Mouse (Mus musculus): ENCODE results near the gene Pik3ip1. TPM values are rescaled to one million over a fixed set of nuclear protein-coding genes. Genes with fewer than 3 reads are reported as not detected.

Gene Pik3ip1
- polyA plus RNA-seq, 1 experiment from 2014 or later: 26.3 TPM

DNA sequence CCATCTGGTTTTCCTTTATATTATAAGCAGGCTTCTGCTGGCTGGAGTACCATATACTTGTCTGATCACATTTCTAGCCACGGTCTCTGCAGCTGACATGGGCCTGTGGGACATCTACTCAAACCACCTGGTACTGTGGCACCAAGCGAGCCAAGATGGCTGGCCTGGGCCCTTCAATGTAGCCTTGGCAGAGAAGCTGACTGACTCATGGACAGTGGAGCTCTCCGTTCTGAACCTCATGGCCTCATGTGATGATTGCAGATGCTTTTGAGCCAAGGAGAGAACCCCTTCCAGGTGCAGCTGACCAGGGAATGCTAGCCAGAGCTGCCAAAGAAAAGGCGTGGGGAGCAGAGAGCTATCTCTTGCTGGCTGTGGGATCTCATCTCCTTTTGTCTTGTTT is 24.4 kb upstream of the Pik3ip1 start:
- ATAC-seq (ENCODE audit: low FRiP score, low read depth): no peak
- WGBS: 96% methylated on average over 4 of the region's 4 CpGs
- H3K4me3 ChIP-seq: no peak overlapping the region
- H3K36me3 ChIP-seq: peaks cover 82% of the 10 kb centered on the region
- H3K9me3 ChIP-seq: no peaks in the 10 kb centered on the region
- H3K27me3 ChIP-seq: no peaks in the 10 kb centered on the region
- no peaks in the 10 kb centered on the region for H3K4me1 ChIP-seq (replicated peaks)
- no peak overlapping the region for H3K4me2 ChIP-seq
- no peak overlapping the region for H3K9ac ChIP-seq
- H3K27ac ChIP-seq (replicated peaks): no peak overlapping the region

DNA sequence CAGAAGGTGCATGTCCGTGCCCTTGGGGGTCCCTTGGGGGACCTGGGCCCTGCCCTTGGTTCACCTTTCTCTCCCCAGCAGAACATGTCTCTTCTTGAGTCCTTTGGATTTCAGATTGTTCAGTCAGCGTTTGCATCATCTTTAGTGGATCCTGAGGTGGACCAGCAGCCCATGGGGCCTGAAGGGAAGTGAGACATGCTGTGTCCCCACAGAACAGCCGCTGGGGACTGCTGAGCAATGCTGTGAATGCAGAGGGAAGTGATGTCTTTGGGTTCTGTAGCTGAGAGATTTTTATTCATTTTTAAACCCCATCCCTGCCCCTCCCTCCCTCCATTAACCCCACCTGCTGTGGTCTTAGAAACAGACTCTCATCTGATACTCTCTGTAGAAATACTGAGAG is 22.3 kb upstream of the Pik3ip1 start:
- Histone ChIP-seq H3K9me3 (no peaks in the 10 kb centered on the region), H3K4me3 (no peak overlapping the region), H3K4me2 (no peak overlapping the region), H3K36me3 (peaks cover 68% of the 10 kb centered on the region), H3K27me3 (no peaks in the 10 kb centered on the region), H3K9ac (no peak overlapping the region), H3K27ac (replicated peaks) (no peak overlapping the region), H3K4me1 (replicated peaks) (no peaks in the 10 kb centered on the region)
- WGBS: 95% methylated on average over 3 of the region's 3 CpGs
- ATAC-seq (ENCODE audit: low FRiP score, low read depth): no peak

DNA sequence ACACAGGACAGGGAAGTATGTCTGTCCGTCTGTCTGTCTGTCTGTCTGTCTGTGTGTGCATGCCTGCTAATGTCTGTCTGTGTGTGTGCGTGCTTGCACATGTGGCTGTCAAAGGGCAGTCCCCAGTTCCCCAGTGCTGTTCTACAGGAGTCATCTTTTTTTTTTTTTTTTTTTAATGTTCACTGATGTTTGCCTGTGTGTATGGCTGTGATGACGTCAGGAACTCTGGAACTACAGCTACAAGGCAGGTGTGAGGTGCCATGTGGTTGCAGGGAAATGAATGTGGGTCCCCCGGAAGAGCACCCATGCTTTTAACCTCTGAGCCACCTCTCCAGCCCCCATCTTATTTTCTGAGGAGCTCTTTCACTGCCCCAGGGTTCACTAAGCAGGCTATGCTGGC is 20.3 kb upstream of the Pik3ip1 start:
- Histone ChIP-seq H3K4me1 (replicated peaks) (no peaks in the 10 kb centered on the region), H3K4me3 (no peak overlapping the region), H3K36me3 (peaks cover 56% of the 10 kb centered on the region), H3K9ac (no peak overlapping the region), H3K9me3 (no peaks in the 10 kb centered on the region), H3K27ac (replicated peaks) (no peak overlapping the region), H3K27me3 (no peaks in the 10 kb centered on the region), H3K4me2 (no peak overlapping the region)
- ATAC-seq (ENCODE audit: low FRiP score, low read depth): no peak
- WGBS: 92% methylated on average over 4 of the region's 4 CpGs

DNA sequence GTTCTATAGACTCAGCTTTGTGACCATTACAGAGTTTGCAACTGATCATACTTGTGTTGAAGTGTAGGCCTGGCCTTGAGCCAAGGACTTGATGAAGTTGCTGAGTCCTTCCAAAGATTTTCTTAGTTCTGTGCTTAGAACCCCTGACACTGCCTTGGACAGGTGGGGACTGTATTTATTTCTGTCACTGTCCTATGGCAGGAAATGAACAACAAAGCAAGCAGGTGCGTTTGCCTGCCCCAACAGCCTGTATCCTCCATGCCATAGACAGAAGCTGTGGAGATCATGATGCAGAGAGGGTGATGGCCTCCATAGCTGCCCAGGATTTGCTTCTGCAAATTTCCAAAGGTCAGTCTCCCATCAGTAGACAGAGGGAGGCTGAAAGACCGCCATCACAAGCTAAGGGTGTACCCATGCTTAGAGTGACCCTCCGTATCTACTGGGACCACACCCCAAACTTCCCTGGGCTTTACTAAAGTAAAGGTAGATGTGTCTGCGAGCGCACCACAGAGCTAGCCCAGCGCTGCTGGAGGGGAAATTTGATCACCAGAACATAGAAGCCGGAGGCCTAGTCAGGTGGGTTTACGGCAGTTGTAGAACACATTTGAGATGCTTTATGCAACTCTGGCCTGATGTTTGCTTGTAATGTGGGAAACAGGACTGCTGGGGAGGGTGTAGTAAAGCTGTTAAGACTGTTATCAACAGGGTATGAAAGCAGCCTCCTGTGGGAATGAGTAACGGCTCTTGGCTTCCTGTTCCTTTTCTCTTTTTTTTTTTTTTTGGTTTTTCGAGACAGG is 19.2 kb upstream of the Pik3ip1 start:
- Histone ChIP-seq H3K27me3 (no peaks in the 10 kb centered on the region), H3K9ac (no peak overlapping the region), H3K36me3 (peaks cover 46% of the 10 kb centered on the region), H3K4me1 (replicated peaks) (no peaks in the 10 kb centered on the region), H3K27ac (replicated peaks) (no peak overlapping the region), H3K9me3 (no peaks in the 10 kb centered on the region), H3K4me3 (no peak overlapping the region), H3K4me2 (no peak overlapping the region)
- WGBS: 94% methylated on average over 9 of the region's 10 CpGs
- ATAC-seq (ENCODE audit: low FRiP score, low read depth): no peak

DNA sequence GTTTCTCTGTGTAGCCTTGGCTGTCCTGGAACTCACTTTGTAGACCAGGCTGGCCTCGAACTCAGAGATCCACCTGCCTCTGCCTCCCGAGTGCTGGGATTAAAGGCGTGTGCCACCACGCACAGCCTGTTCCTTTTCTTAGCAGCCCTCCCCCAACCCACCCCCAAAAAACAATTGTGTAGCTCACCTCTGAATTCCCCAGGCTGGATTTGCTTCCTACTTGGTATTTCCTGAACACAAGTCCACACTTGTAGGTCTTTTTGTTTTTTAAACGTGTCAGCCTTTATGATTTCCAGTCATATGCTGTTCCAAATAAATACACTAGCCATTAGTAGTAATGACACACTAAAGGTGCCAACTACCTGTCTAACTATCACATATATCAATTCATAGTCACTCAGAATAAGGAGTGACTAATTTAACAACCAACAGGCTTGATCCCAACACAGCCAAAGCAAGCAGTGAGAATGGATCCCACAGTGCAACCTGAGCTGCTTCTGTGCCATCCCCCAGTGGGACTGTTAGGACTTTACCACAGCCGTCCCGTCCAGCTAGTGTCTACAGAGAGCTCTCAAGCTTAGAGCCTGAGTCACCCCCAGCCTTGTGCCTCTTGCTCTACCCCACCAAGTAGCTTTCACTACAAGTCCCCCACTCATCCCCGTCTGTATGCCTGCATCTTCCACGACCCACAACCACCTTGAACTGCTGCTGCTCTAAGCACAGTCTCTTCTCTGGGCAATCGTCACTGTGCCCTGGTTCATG is 18.4 kb upstream of the Pik3ip1 start:
- Histone ChIP-seq H3K27me3 (no peaks in the 10 kb centered on the region), H3K4me2 (no peak overlapping the region), H3K9me3 (no peaks in the 10 kb centered on the region), H3K36me3 (peaks cover 39% of the 10 kb centered on the region), H3K27ac (replicated peaks) (no peak overlapping the region), H3K4me3 (no peak overlapping the region), H3K4me1 (replicated peaks) (no peaks in the 10 kb centered on the region), H3K9ac (no peak overlapping the region)
- ATAC-seq (ENCODE audit: low FRiP score, low read depth): no peak; the same call in 1 of the 2 replicates
- WGBS: 86% methylated on average over 10 of the region's 10 CpGs

DNA sequence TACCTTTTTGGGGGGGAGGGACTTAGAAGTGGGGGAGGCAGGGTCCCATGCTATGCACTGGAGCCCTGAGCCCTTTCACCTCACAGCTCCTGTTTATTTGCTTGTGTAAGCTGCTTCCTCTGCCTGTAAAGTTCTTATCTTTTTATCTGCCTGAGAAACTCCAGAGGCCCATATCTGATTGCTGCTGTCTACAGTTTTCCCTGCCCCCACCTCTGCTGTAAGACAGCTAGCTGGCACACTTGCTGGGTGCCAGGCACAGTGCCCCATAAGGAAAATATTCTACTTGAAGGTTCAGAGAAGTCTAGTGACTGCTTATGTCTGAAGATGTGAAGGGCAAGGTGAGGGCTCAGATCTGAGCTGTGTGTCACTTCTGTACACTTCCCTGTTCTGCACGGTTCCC is 16.9 kb upstream of the Pik3ip1 start:
- H3K9ac ChIP-seq: no peak overlapping the region
- no peaks in the 10 kb centered on the region for H3K4me1 ChIP-seq (replicated peaks)
- 93% methylated on average over 1 of the region's 1 CpGs for WGBS
- ATAC-seq (ENCODE audit: low FRiP score, low read depth): no peak
- no peaks in the 10 kb centered on the region; the same call in 1 of the 2 replicates for H3K9me3 ChIP-seq
- H3K4me3 ChIP-seq: no peak overlapping the region
- no peaks in the 10 kb centered on the region for H3K27me3 ChIP-seq
- H3K4me2 ChIP-seq: no peak overlapping the region
- no peak overlapping the region for H3K27ac ChIP-seq (replicated peaks)
- peaks cover 24% of the 10 kb centered on the region for H3K36me3 ChIP-seq

DNA sequence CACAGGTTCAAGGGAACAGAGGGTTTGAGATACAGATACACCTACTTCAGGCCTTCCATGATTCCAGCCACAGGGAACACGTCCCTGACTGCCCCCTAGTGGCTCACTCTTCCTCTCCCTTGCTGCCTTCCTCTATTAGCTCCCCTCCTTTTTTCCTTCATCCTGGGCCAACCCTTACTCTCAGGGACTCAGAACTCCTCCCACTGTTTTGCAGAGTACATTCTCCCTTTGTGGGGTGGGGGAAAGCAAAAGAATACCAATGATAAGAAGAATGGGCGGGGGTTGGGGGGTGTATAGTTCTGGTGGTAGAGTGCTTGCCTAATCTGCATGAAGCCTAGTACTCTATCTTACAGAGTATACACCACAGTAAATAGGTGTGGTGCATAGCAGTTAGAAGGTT is 16.1 kb upstream of the Pik3ip1 start:
- peak; percentile 50; the same call in 1 of the 2 replicates for ATAC-seq (ENCODE audit: low FRiP score, low read depth)
- no peaks in the 10 kb centered on the region for H3K27me3 ChIP-seq
- no peak overlapping the region for H3K9ac ChIP-seq
- no peaks in the 10 kb centered on the region for H3K4me1 ChIP-seq (replicated peaks)
- WGBS: 24% methylated on average over 2 of the region's 2 CpGs
- peaks cover 16% of the 10 kb centered on the region for H3K36me3 ChIP-seq
- H3K27ac ChIP-seq (replicated peaks): no peak overlapping the region
- no peak overlapping the region for H3K4me2 ChIP-seq
- H3K4me3 ChIP-seq: no peak overlapping the region
- no peaks in the 10 kb centered on the region; the same call in 1 of the 2 replicates for H3K9me3 ChIP-seq

DNA sequence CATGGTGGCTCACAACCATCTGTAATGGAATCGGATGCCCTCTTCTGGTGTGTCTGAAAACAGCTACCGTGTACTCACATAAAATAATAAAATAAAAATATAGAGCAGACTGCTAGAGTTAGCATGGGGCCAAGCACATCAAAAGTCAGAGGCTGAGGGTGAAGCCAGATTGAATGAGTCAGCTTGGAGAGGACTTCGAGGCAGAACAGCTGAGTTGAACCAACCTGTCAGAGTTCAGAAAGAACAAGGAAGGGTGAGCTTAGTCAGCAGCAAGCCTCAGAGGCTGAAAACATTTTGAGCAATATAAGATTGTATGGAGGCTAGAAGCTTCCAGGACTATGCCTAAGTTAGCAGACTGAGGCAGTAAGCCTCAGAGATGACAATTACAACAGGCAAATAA is 11.9 kb upstream of the Pik3ip1 start:
- no peak for ATAC-seq (ENCODE audit: low FRiP score, low read depth)
- Histone ChIP-seq H3K4me1 (replicated peaks) (no peaks in the 10 kb centered on the region), H3K27me3 (no peaks in the 10 kb centered on the region), H3K9ac (no peak overlapping the region), H3K27ac (replicated peaks) (no peak overlapping the region), H3K4me3 (no peak overlapping the region), H3K9me3 (no peaks in the 10 kb centered on the region; the same call in 1 of the 2 replicates), H3K4me2 (no peak overlapping the region), H3K36me3 (no peaks in the 10 kb centered on the region)
- 96% methylated on average over 3 of the region's 3 CpGs for WGBS

DNA sequence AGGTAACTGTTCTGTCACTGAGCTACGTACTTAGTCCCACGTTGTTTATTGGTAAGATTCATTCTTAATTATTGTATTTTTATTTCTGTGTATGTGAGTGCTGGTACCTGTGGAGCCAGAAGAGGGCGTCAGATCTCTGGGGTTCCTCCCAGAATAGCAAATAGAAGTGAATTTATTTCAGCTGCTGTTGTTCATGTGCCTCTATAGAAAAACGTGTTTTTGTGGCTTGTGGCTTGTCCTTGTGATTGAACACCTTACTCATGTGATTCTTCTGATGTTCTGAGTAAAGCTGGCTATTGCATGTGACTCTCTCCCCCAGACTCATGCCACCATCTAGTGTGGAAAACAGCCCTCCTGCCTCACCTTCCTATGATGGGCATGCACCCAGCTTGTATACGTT is 1.9 kb upstream of the Pik3ip1 start:
- WGBS: 81% methylated on average over 5 of the region's 5 CpGs
- Histone ChIP-seq H3K9ac (no peak overlapping the region), H3K4me1 (replicated peaks) (peaks cover 17% of the 10 kb centered on the region), H3K36me3 (no peaks in the 10 kb centered on the region), H3K9me3 (no peaks in the 10 kb centered on the region), H3K27me3 (no peaks in the 10 kb centered on the region), H3K27ac (replicated peaks) (no peak overlapping the region), H3K4me2 (no peak overlapping the region), H3K4me3 (no peak overlapping the region)
- no peak for ATAC-seq (ENCODE audit: low FRiP score, low read depth)

DNA sequence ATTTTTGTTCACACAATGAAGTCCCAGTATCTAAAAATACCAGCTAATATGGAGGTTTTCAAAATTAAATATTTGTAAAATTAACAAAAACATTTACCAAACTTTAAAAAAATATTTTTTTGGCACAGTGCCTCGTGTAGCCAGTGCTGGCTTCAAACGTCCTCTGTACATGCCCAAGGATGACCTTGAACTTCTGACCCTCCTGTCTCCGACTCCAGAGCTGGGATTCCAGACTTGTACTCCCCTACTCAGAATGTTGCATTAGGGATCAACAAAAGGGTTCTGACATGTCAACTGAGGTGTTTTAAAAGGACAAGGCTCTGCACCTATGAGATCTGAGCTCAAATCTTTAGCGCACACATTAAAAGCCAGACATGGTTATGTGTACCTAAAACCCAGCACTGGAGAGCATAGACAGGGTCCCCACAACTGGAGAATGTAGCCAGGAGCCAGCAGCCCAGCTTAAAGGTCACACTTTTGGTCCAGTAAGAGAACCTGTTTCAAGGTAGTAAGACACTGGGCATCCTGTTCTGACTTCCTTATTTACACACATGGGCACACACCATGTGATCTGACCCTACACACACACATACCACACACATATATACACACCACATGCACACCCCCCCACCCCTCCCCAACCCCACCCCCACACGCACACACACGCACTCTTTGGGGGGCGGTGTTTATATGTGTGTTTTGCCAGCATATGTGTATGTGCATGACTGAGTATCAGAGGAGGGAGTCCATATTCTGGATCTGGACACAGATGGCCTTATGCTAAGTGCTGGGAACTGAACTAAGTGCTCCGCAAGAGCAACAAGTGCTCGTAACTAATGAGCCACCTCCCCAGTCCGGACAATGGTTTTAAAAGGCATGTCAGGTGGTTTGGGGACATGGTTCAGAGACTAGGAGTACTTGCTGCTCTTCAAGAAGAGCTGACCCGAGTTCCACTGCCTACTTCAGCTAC is 1.1 kb upstream of the Pik3ip1 start:
- H3K36me3 ChIP-seq: no peaks in the 10 kb centered on the region
- H3K9me3 ChIP-seq: no peaks in the 10 kb centered on the region
- H3K4me2 ChIP-seq: no peak overlapping the region
- no peak overlapping the region for H3K27ac ChIP-seq (replicated peaks)
- ATAC-seq (ENCODE audit: low FRiP score, low read depth): no peak
- no peak overlapping the region for H3K9ac ChIP-seq
- peaks cover 17% of the 10 kb centered on the region for H3K4me1 ChIP-seq (replicated peaks)
- H3K27me3 ChIP-seq: no peaks in the 10 kb centered on the region
- WGBS: 81% methylated on average over 11 of the region's 11 CpGs
- H3K4me3 ChIP-seq: no peak overlapping the region

DNA sequence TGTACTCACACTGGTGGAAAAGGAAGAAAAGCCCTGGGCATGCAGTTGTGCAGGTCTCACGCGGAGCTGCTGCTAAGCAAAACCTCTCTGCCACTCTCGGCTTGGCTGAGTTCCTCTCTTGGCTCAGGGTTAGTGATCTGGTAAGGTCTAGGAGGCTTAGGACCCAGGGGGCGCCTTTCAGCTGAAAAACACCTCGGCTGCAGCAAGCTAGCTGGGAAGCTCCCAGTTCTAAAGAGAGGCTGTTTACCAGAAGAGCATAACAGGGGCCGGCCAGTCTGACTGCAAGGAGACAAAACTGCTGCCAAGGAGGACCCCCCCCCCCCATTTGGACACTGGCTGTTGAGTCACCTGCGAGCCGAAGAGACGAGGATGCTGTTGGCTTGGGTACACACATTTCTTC is 365 bp downstream of the Pik3ip1 start:
- H3K9ac ChIP-seq: peak overlapping the region; percentile 67
- no peaks in the 10 kb centered on the region for H3K27me3 ChIP-seq
- H3K4me2 ChIP-seq: peak overlapping the region; percentile 98
- under 1% methylated on average over 9 of the region's 9 CpGs for WGBS
- H3K36me3 ChIP-seq: no peaks in the 10 kb centered on the region
- H3K9me3 ChIP-seq: no peaks in the 10 kb centered on the region
- ATAC-seq (ENCODE audit: low FRiP score, low read depth): peak; percentile 52
- H3K27ac ChIP-seq (replicated peaks): peak overlapping the region; percentile 83
- peak overlapping the region; percentile 70 for H3K4me3 ChIP-seq
- peaks cover 17% of the 10 kb centered on the region for H3K4me1 ChIP-seq (replicated peaks)
